Mouse (Mus musculus) liver, embryonic 14.5 days (tissue): Measurements from ENCODE around the gene Sugct.

Experiments
- CTCF ChIP-seq: IDR thresholded peaks from 2 replicates; pipeline ENCODE4 v1.5.1; 2016; ENCODE audit warnings: antibody characterized with exemption, low read depth, control low read depth
- EP300 ChIP-seq: IDR thresholded peaks from 2 replicates; pipeline ENCODE4 v1.6.1; 2016; ENCODE audit warnings: antibody characterized with exemption, low read depth

DNA sequence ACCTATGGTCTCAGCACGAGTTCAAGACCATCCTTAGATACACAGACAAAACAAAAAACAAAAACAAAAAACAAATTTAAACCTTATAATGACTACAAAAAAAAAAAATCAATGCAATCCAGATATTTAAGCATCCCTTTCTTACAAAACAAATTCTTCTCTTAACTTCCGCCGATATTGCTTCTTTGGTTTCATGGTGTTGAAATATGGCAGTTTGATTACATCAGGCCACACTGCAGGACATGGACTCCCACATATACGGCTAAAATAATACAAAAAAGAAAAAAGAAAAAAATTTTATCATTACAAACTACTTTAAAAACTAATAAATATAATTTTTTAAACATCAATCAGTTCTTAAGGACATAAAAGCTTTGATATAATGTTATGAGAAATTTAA, 32.6 kb upstream of the Sugct start:
- TF ChIP-seq EP300 = no peak
- no peak for TF ChIP-seq CTCF
